Mouse (Mus musculus) forebrain, postnatal 0 days (tissue): ENCODE measurements around the gene Ttc1. TPM values are rescaled to one million over a fixed set of nuclear protein-coding genes. Genes with fewer than 3 reads are reported as not detected.

ENCODE experiments used
- ATAC-seq: fragments of 200-750 bp; cut with Nextera tagmentation; 2 replicates; pipeline ENCODE4 v1.8.0; 2017; ENCODE audit warnings: mild to moderate bottlenecking, moderate library complexity
- DNase-seq: peaks from one replicate; pipeline ENCODE4 v3.0.0-alpha.2; 2015
- H3K27ac ChIP-seq: fragments of 300-500 bp; sonication (generic); 2 replicates; pipeline ENCODE4 v1.5.1; 2014; ENCODE audit warnings: low read depth, mild to moderate bottlenecking, antibody characterized with exemption, low read length, moderate library complexity, mixed read lengths
- H3K27me3 ChIP-seq: fragments of 300-500 bp; sonication (generic); 2 replicates; pipeline ENCODE4 v1.6.1; 2014; ENCODE audit warnings: mild to moderate bottlenecking, low read length, mixed read lengths; ENCODE audit not compliant: insufficient read depth
- H3K36me3 ChIP-seq: fragments of 300-500 bp; sonication (generic); 2 replicates; pipeline ENCODE4 v1.6.1; 2014; ENCODE audit warnings: mild to moderate bottlenecking, moderate library complexity; ENCODE audit not compliant: insufficient read depth
- H3K4me1 ChIP-seq: fragments of 300-500 bp; sonication (generic); 2 replicates; pipeline ENCODE4 v1.6.1; 2014; ENCODE audit warnings: antibody characterized with exemption; ENCODE audit not compliant: insufficient read depth
- H3K4me2 ChIP-seq: fragments of 300-500 bp; sonication (generic); 2 replicates; pipeline ENCODE4 v1.6.1; 2014; ENCODE audit warnings: low read depth, mild to moderate bottlenecking, moderate library complexity
- H3K4me3 ChIP-seq: fragments of 300-500 bp; sonication (generic); 2 replicates; pipeline ENCODE4 v1.5.1; 2014; ENCODE audit warnings: low read depth, low read length, mixed read lengths
- H3K9ac ChIP-seq: fragments of 300-500 bp; sonication (generic); 2 replicates; pipeline ENCODE4 v1.6.1; 2014; ENCODE audit warnings: mild to moderate bottlenecking
- H3K9me3 ChIP-seq: fragments of 300-500 bp; sonication (generic); 2 replicates; pipeline ENCODE4 v1.6.1; 2016; ENCODE audit warnings: low read length
- CTCF ChIP-seq: sonication (generic); IDR thresholded peaks from 2 replicates; pipeline ENCODE4 v1.5.1; 2016; ENCODE audit warnings: antibody characterized with exemption, control low read depth, low read depth
- WGBS: fragments of 180-500 bp; shearing (Covaris S2); extraction: QIAGEN DNeasy Blood & Tissue Kit; methylation state at CpG from one replicate; pipeline ENCODE4 v1.1.7; 2014; 5-methylcytosine and 5-hydroxymethylcytosine counted together
- polyA plus RNA-seq: library from polyadenylated mRNA; unstranded; fragments of >200 nt; fragmentation: Nextera tagmentation; extraction: Ambion mirVana; gene quantifications from 2 replicates; pipeline ENCODE4 v1.2.1, GENCODE M21; 2015
- total RNA-seq: library from RNA; depleted of rRNA; stranded (reverse); fragments of >200 nt; gene quantifications from 2 replicates; pipeline ENCODE4 v1.2.3, GENCODE M21; 2014; rRNA removed

The Ttc1 gene
- total and polyA plus RNA-seq, 2 experiments from 2014 or later: 38.6 to 76.9 TPM

GRCm38 (mm10) chr11:43681472-43682414 is 66.1 kb downstream of the Ttc1 start, which contains the start of gene Pwwp2a:
TSS of gene Pwwp2a (plus strand) at chr11:43681998.
- no peaks in the 10 kb centered on the region for H3K27me3 ChIP-seq
- H3K9me3 ChIP-seq: no peaks in the 10 kb centered on the region
- DNase-seq (peak; percentile 100), ATAC-seq (peak; percentile 97)
- 3% methylated on average over 66 of the region's 87 CpGs for WGBS
- H3K4me1 ChIP-seq: peaks cover 10% of the 10 kb centered on the region; the same call in 1 of the 2 replicates
- peak within 1 kb of the TSS; percentile 95 for H3K4me3 ChIP-seq
- peaks cover 3% of the 10 kb centered on the region; the same call in 1 of the 2 replicates for H3K36me3 ChIP-seq
- peak; percentile 33; the same call in 1 of the 2 replicates for TF ChIP-seq CTCF
- peak within 1 kb of the TSS; percentile 54 for H3K4me2 ChIP-seq
- H3K9ac ChIP-seq: peak within 1 kb of the TSS; percentile 98
- peak within 1 kb of the TSS; percentile 98 for H3K27ac ChIP-seq

Other genes with a start within 250 kb of the Ttc1 start
- 1.3 and 1.8 TPM in 2 replicates for gene Ccnjl, start 219.2 kb downstream of the Ttc1 start, total RNA-seq
- 2.3 and 4.5 TPM in 2 replicates for gene Ccnjl, start 219.2 kb downstream of the Ttc1 start, polyA plus RNA-seq
- gene 4933415A04Rik, start 161.0 kb downstream of the Ttc1 start, total RNA-seq: 0.76 and 1.5 TPM in 2 replicates
- 1.2 and 1.8 TPM in 2 replicates for gene 4933415A04Rik, start 161.0 kb downstream of the Ttc1 start, polyA plus RNA-seq
- not detected in 2 replicates for gene Fabp6, start 146.5 kb downstream of the Ttc1 start, total RNA-seq
- gene Fabp6, start 146.5 kb downstream of the Ttc1 start, polyA plus RNA-seq: not detected in 2 replicates
- gene Pwwp2a, start 66.0 kb downstream of the Ttc1 start, total RNA-seq: 26.2 and 29.8 TPM in 2 replicates
- 12.2 and 16.6 TPM in 2 replicates for gene Pwwp2a, start 66.0 kb downstream of the Ttc1 start, polyA plus RNA-seq
- gene Adra1b, start 153.2 kb upstream of the Ttc1 start, total RNA-seq: 7.2 and 12.1 TPM in 2 replicates
- 4.1 and 6.5 TPM in 2 replicates for gene Adra1b, start 153.2 kb upstream of the Ttc1 start, polyA plus RNA-seq